Comparison of ENCODE assay signal across 7 mouse cellular contexts in genomic region chr3:121968621-121969020, GRCm38 (mm10). TPM values are rescaled to one million over a fixed set of nuclear protein-coding genes. Genes with fewer than 3 reads are reported as not detected.
DNase-seq lines count a peak whose midpoint lies in the region; ATAC-seq and TF ChIP-seq lines count a peak whose summit lies in the region.

No protein-coding gene starts in this region.

- peaks cover 7% of the 10 kb centered on the region for H3K27me3 ChIP-seq in forebrain, embryonic 16.5 days (replicated peaks; ENCODE audit: control insufficient read depth, insufficient read depth, low read length)
- H3K27me3 ChIP-seq in hindbrain, postnatal 0 days (ENCODE audit: insufficient read depth, low read length): no peaks in the 10 kb centered on the region
- no peaks in the 10 kb centered on the region for H3K27me3 ChIP-seq in liver, embryonic 13.5 days
- H3K27me3 ChIP-seq in neural tube, embryonic 13.5 days: peaks cover 23% of the 10 kb centered on the region

- WGBS in forebrain, embryonic 16.5 days: 4% methylated on average over 8 of the region's 8 CpGs
- WGBS in hindbrain, postnatal 0 days: 13% methylated on average over 8 of the region's 8 CpGs
- 7% methylated on average over 8 of the region's 8 CpGs for WGBS in liver, embryonic 13.5 days (ENCODE audit: insufficient replicate concordance)
- 2% methylated on average over 8 of the region's 8 CpGs for WGBS in neural tube, embryonic 13.5 days

- DNase-seq in ES-CJ7 (ENCODE audit: low read depth, low spot score): peak; percentile 6
- DNase-seq in ZHBTc4 (ENCODE audit: low read depth, low spot score): peak; percentile 34
- DNase-seq in hindbrain, postnatal 0 days (ENCODE audit: low spot score): peak; percentile 30
- DNase-seq in liver, embryonic 13.5 days: no peak
- DNase-seq in natural killer cell, adult 2 months (ENCODE audit: low spot score in 2 of 2): no peak

- H3K36me3 ChIP-seq in forebrain, embryonic 16.5 days (ENCODE audit: control insufficient read depth, insufficient read depth): no peaks in the 10 kb centered on the region
- no peaks in the 10 kb centered on the region for H3K36me3 ChIP-seq in hindbrain, postnatal 0 days (ENCODE audit: insufficient read depth, low read length)
- no peaks in the 10 kb centered on the region for H3K36me3 ChIP-seq in liver, embryonic 13.5 days
- H3K36me3 ChIP-seq in neural tube, embryonic 13.5 days: no peaks in the 10 kb centered on the region

- H3K4me2 ChIP-seq in forebrain, embryonic 16.5 days (ENCODE audit: low read length): peak overlapping the region; percentile 83
- peak overlapping the region; percentile 86 for H3K4me2 ChIP-seq in hindbrain, postnatal 0 days (ENCODE audit: low read depth, low read length)
- peak overlapping the region; percentile 83 for H3K4me2 ChIP-seq in liver, embryonic 13.5 days
- peak overlapping the region; percentile 77 for H3K4me2 ChIP-seq in neural tube, embryonic 13.5 days

- H3K27ac ChIP-seq in forebrain, embryonic 16.5 days (ENCODE audit: low read length): no peak overlapping the region; the same call in 1 of the 2 replicates
- H3K27ac ChIP-seq in hindbrain, postnatal 0 days: no peak overlapping the region
- no peak overlapping the region for H3K27ac ChIP-seq in liver, embryonic 13.5 days
- no peak overlapping the region for H3K27ac ChIP-seq in neural tube, embryonic 13.5 days (replicated peaks)

- no peak overlapping the region; the same call in 1 of the 2 replicates for H3K9ac ChIP-seq in forebrain, embryonic 16.5 days (replicated peaks; ENCODE audit: low read depth, low read length)
- no peak overlapping the region; the same call in 1 of the 2 replicates for H3K9ac ChIP-seq in hindbrain, postnatal 0 days (replicated peaks; ENCODE audit: low read length)
- peak overlapping the region; percentile 72 for H3K9ac ChIP-seq in liver, embryonic 13.5 days
- peak overlapping the region; percentile 71 for H3K9ac ChIP-seq in neural tube, embryonic 13.5 days

- no peak for TF ChIP-seq CTCF in hindbrain, postnatal 0 days (IDR thresholded peaks at IDR 0.05; ENCODE audit: low read depth)

- no peaks in the 10 kb centered on the region for H3K9me3 ChIP-seq in forebrain, embryonic 16.5 days (ENCODE audit: control insufficient read depth, low read length)
- no peaks in the 10 kb centered on the region for H3K9me3 ChIP-seq in hindbrain, postnatal 0 days (ENCODE audit: low read length)
- H3K9me3 ChIP-seq in liver, embryonic 13.5 days (replicated peaks): no peaks in the 10 kb centered on the region
- no peaks in the 10 kb centered on the region for H3K9me3 ChIP-seq in neural tube, embryonic 13.5 days

- peak overlapping the region; percentile 52 for H3K4me3 ChIP-seq in forebrain, embryonic 16.5 days (replicated peaks; ENCODE audit: low read length)
- H3K4me3 ChIP-seq in hindbrain, postnatal 0 days (ENCODE audit: low read length): peak overlapping the region; percentile 49
- peak overlapping the region; percentile 70 for H3K4me3 ChIP-seq in liver, embryonic 13.5 days (replicated peaks)
- peak overlapping the region; percentile 53 for H3K4me3 ChIP-seq in neural tube, embryonic 13.5 days

- peaks cover 16% of the 10 kb centered on the region for H3K4me1 ChIP-seq in forebrain, embryonic 16.5 days (replicated peaks; ENCODE audit: control insufficient read depth, insufficient read depth, low read length)
- H3K4me1 ChIP-seq in hindbrain, postnatal 0 days (ENCODE audit: insufficient read depth, low read length): no peaks in the 10 kb centered on the region
- peaks cover 21% of the 10 kb centered on the region for H3K4me1 ChIP-seq in liver, embryonic 13.5 days (replicated peaks)
- H3K4me1 ChIP-seq in neural tube, embryonic 13.5 days (replicated peaks): peaks cover 15% of the 10 kb centered on the region

- ATAC-seq in forebrain, embryonic 16.5 days: no peak
- ATAC-seq in hindbrain, postnatal 0 days: no peak
- no peak for ATAC-seq in liver, embryonic 13.5 days (ENCODE audit: low read depth)
- no peak for ATAC-seq in neural tube, embryonic 13.5 days (ENCODE audit: low read depth)

RNA-seq across cellular contexts. Expression of gene Arhgap29, which starts 16.3 kb away (rescaled TPM):
- polyA plus RNA-seq in forebrain, embryonic 16.5 days (2015; fragmentation: Nextera tagmentation; extraction: Ambion mirVana): 18.3 and 27.8 TPM in 2 replicates
- total RNA-seq in hindbrain, postnatal 0 days (2014; rRNA removed): 21.7 and 21.8 TPM in 2 replicates
- polyA plus RNA-seq in hindbrain, postnatal 0 days (2015; fragmentation: Nextera tagmentation; extraction: Ambion mirVana): 13.6 and 14.8 TPM in 2 replicates
- 5.2 and 6.6 TPM in 2 replicates for polyA plus RNA-seq in liver, embryonic 13.5 days (2015; fragmentation: Nextera tagmentation; extraction: Ambion mirVana)
- 28.0 and 33.7 TPM in 2 replicates for polyA plus RNA-seq in neural tube, embryonic 13.5 days (2015; fragmentation: Nextera tagmentation; extraction: Ambion mirVana)

Comparison
In these comparisons a context has a peak if more than half of its experiments do, and no peak if none do; other contexts are left out.
1. DNase-seq: peak in ES-CJ7 (single experiment), ZHBTc4 (single experiment) and hindbrain, postnatal 0 days (single experiment); none in liver, embryonic 13.5 days (single experiment) and natural killer cell, adult 2 months (0 of 2).
2. H3K9ac ChIP-seq: peak in liver, embryonic 13.5 days (single experiment) and neural tube, embryonic 13.5 days (single experiment); none in forebrain, embryonic 16.5 days (single experiment) and hindbrain, postnatal 0 days (single experiment).
3. Peak in every context shown above with its lines, with median percentiles within 50 percentile points of each other: H3K4me2 ChIP-seq and H3K4me3 ChIP-seq.